Mouse (Mus musculus): Measurements from ENCODE around the gene Akap2. TPM values are rescaled to one million over a fixed set of nuclear protein-coding genes. Genes with fewer than 3 reads are reported as not detected.

The Akap2 gene
- polyA plus RNA-seq, 1 experiment from 2014 or later, result 2.4 TPM

Other genes starting within 250 kb of the Akap2 start
- not detected in 3 replicates for gene Pakap, start 149.5 kb upstream of the Akap2 start, polyA plus RNA-seq (2018)
- gene D630039A03Rik, start 198.6 kb downstream of the Akap2 start, polyA plus RNA-seq (2018), result not detected in 3 replicates
- gene Txn1, start 238.8 kb downstream of the Akap2 start, polyA plus RNA-seq (2018), result 110 to 313 TPM (median 221 TPM) in 3 replicates

Data from macrophage (primary cell).